Mouse (Mus musculus) hindbrain, embryonic 14.5 days (tissue): Measurements from ENCODE around the gene Tent5b. TPM values are rescaled to one million over a fixed set of nuclear protein-coding genes. Genes with fewer than 3 reads are reported as not detected.

Experiments used
- ATAC-seq: fragments of 200-750 bp; cut with Nextera tagmentation; 2 replicates; pipeline ENCODE4 v1.8.0; 2017; ENCODE audit warnings: moderate number of reproducible peaks, mild to moderate bottlenecking, moderate TSS enrichment, moderate library complexity; ENCODE audit not compliant: low FRiP score
- DNase-seq: peaks from one replicate; pipeline ENCODE4 v3.0.0-alpha.2; 2015; ENCODE audit warnings: low spot score
- H3K27ac ChIP-seq: fragments of 300-500 bp; sonication (generic); 2 replicates; pipeline ENCODE4 v1.5.1; 2014; ENCODE audit warnings: mild to moderate bottlenecking, moderate library complexity
- H3K27me3 ChIP-seq: fragments of 300-500 bp; sonication (generic); 2 replicates; pipeline ENCODE4 v1.6.1; 2014; ENCODE audit warnings: mild to moderate bottlenecking, low read length, mixed read lengths; ENCODE audit not compliant: control insufficient read depth, insufficient read depth
- H3K36me3 ChIP-seq: fragments of 300-500 bp; sonication (generic); replicated peaks from 2 replicates; pipeline ENCODE4 v1.6.1; 2014; ENCODE audit not compliant: control insufficient read depth, insufficient read depth
- H3K4me1 ChIP-seq: fragments of 300-500 bp; sonication (generic); replicated peaks from 2 replicates; pipeline ENCODE4 v1.6.1; 2014; ENCODE audit warnings: antibody characterized with exemption, low read length, mixed read lengths; ENCODE audit not compliant: control insufficient read depth, insufficient read depth
- H3K4me2 ChIP-seq: fragments of 300-500 bp; sonication (generic); replicated peaks from 2 replicates; pipeline ENCODE4 v1.6.1; 2014; ENCODE audit warnings: mild to moderate bottlenecking, moderate library complexity
- H3K4me3 ChIP-seq: fragments of 300-500 bp; sonication (generic); replicated peaks from 2 replicates; pipeline ENCODE4 v1.5.1; 2014; ENCODE audit warnings: mild to moderate bottlenecking, low read length
- H3K9ac ChIP-seq: fragments of 300-500 bp; sonication (generic); 2 replicates; pipeline ENCODE4 v1.6.1; 2014
- H3K9me3 ChIP-seq: fragments of 300-500 bp; sonication (generic); 2 replicates; pipeline ENCODE4 v1.6.1; 2016; ENCODE audit warnings: low read length; ENCODE audit not compliant: control insufficient read depth
- WGBS: fragments of 180-500 bp; shearing (Covaris S2); extraction: QIAGEN DNeasy Blood & Tissue Kit; methylation state at CpG from one replicate; pipeline ENCODE4 v1.1.7; 2014; 5-methylcytosine and 5-hydroxymethylcytosine counted together
- polyA plus RNA-seq: library from polyadenylated mRNA; unstranded; fragments of >200 nt; fragmentation: Nextera tagmentation; extraction: Ambion mirVana; gene quantifications from 2 replicates; pipeline ENCODE4 v1.2.1, GENCODE M21; 2014

The Tent5b gene
- polyA plus RNA-seq, 1 experiment from 2014 or later, result 0.16 TPM

DNA sequence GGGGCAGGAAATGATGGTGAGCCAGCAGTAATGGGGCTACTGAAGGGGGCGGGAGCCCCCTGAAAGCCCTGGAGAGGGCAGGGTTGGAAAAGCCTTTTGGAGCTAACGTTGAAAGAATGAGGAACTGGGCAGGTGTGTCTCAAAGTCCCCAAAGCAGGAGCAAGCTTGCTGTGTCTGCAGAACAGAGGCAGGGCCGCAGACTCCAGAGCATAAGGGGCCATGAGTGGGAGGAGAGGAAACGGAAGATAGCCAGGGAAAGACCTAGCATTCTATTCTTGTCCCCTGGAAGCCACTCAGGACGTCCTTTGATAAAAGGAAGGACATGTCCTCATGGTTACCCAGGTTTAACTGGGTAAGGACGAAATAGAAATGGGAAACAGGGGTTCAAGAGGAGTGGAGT, 16.7 kb upstream of the Tent5b start:
- no peak for ATAC-seq
- H3K4me2 ChIP-seq, result no peak overlapping the region
- no peaks in the 10 kb centered on the region for H3K9me3 ChIP-seq
- H3K27me3 ChIP-seq, result no peaks in the 10 kb centered on the region
- no peak for DNase-seq
- H3K36me3 ChIP-seq, result no peaks in the 10 kb centered on the region
- H3K4me1 ChIP-seq, result peaks cover 3% of the 10 kb centered on the region; the same call in 1 of the 2 replicates
- H3K27ac ChIP-seq, result no peak overlapping the region
- 67% methylated on average over 6 of the region's 6 CpGs for WGBS
- no peak overlapping the region for H3K4me3 ChIP-seq
- no peak overlapping the region for H3K9ac ChIP-seq

- ATAC-seq, result peak; percentile 34; the same call in 1 of the 2 replicates
These were observed 11.9 kb upstream of the Tent5b start for GRCm38 (mm10) chr4:133468080-133468479.

GRCm38 (mm10) chr4:133469122-133469521, 10.8 kb upstream of the Tent5b start:
- 20% methylated on average over 12 of the region's 12 CpGs for WGBS
- Histone ChIP-seq H3K9me3 (no peaks in the 10 kb centered on the region), H3K27me3 (peaks cover 15% of the 10 kb centered on the region), H3K4me3 (no peak overlapping the region), H3K4me1 (peaks cover 5% of the 10 kb centered on the region; the same call in 1 of the 2 replicates), H3K27ac (no peak overlapping the region), H3K9ac (no peak overlapping the region), H3K36me3 (no peaks in the 10 kb centered on the region), H3K4me2 (peak overlapping the region; percentile 93; the same call in 1 of the 2 replicates)
- no peak for ATAC-seq
- DNase-seq, result no peak

More at GRCm38 (mm10) chr4:133468080-133468479, 11.9 kb upstream of the Tent5b start:
- Histone ChIP-seq H3K4me2 (peak overlapping the region; percentile 93), H3K9me3 (no peaks in the 10 kb centered on the region), H3K9ac (peak overlapping the region; percentile 48), H3K27me3 (peaks cover 15% of the 10 kb centered on the region), H3K4me1 (peaks cover 5% of the 10 kb centered on the region; the same call in 1 of the 2 replicates), H3K36me3 (no peaks in the 10 kb centered on the region), H3K27ac (no peak overlapping the region), H3K4me3 (peak overlapping the region; percentile 40)
- peak; percentile 67 for DNase-seq
- under 1% methylated on average over 27 of the region's 27 CpGs for WGBS

- DNase-seq, result no peak
- peaks cover 15% of the 10 kb centered on the region for H3K27me3 ChIP-seq
- H3K36me3 ChIP-seq, result no peaks in the 10 kb centered on the region
- H3K27ac ChIP-seq, result no peak overlapping the region
- H3K4me1 ChIP-seq, result peaks cover 5% of the 10 kb centered on the region; the same call in 1 of the 2 replicates
- H3K9me3 ChIP-seq, result no peaks in the 10 kb centered on the region
- no peak overlapping the region for H3K9ac ChIP-seq
- ATAC-seq, result no peak
- 78% methylated on average over 7 of the region's 7 CpGs for WGBS
- H3K4me3 ChIP-seq, result no peak overlapping the region
- H3K4me2 ChIP-seq, result no peak overlapping the region
These were observed 8.7 kb upstream of the Tent5b start for GRCm38 (mm10) chr4:133471135-133471821.

GRCm38 (mm10) chr4:133473833-133474232, 6.1 kb upstream of the Tent5b start:
- no peak overlapping the region for H3K27ac ChIP-seq
- WGBS, result 69% methylated on average over 2 of the region's 2 CpGs

GRCm38 (mm10) chr4:133480185-133480537, 229 bp downstream of the Tent5b start:
- H3K36me3 ChIP-seq, result no peaks in the 10 kb centered on the region
- H3K4me3 ChIP-seq, result peak overlapping the region; percentile 34
- peak overlapping the region; percentile 45; the same call in 1 of the 2 replicates for H3K9ac ChIP-seq
- H3K27ac ChIP-seq, result no peak overlapping the region
- no peaks in the 10 kb centered on the region for H3K4me1 ChIP-seq
- H3K27me3 ChIP-seq, result peaks cover 44% of the 10 kb centered on the region
- no peaks in the 10 kb centered on the region for H3K9me3 ChIP-seq
- H3K4me2 ChIP-seq, result peak overlapping the region; percentile 39
- DNase-seq (no peak), ATAC-seq (no peak)
- 5% methylated on average over 34 of the region's 34 CpGs for WGBS

More at GRCm38 (mm10) chr4:133473833-133474232, 6.1 kb upstream of the Tent5b start:
- Histone ChIP-seq H3K4me3 (no peak overlapping the region), H3K36me3 (no peaks in the 10 kb centered on the region), H3K4me2 (no peak overlapping the region), H3K27me3 (peaks cover 21% of the 10 kb centered on the region), H3K4me1 (no peaks in the 10 kb centered on the region), H3K9me3 (no peaks in the 10 kb centered on the region), H3K9ac (no peak overlapping the region)
- no peak for ATAC-seq
- no peak for DNase-seq

- Histone ChIP-seq H3K27me3 (peaks cover 44% of the 10 kb centered on the region), H3K4me2 (no peak overlapping the region), H3K36me3 (no peaks in the 10 kb centered on the region), H3K4me1 (no peaks in the 10 kb centered on the region), H3K4me3 (no peak overlapping the region), H3K27ac (no peak overlapping the region), H3K9ac (no peak overlapping the region), H3K9me3 (no peaks in the 10 kb centered on the region)
- 53% methylated on average over 6 of the region's 6 CpGs for WGBS
- DNase-seq (no peak), ATAC-seq (no peak)
These were observed 822 bp downstream of the Tent5b start for GRCm38 (mm10) chr4:133480754-133481153.

GRCm38 (mm10) chr4:133481488-133481887, 1.6 kb downstream of the Tent5b start:
- no peak for DNase-seq
- no peak for ATAC-seq
- H3K4me1 ChIP-seq, result no peaks in the 10 kb centered on the region
- no peak overlapping the region for H3K27ac ChIP-seq
- no peaks in the 10 kb centered on the region for H3K9me3 ChIP-seq
- H3K27me3 ChIP-seq, result peaks cover 43% of the 10 kb centered on the region
- no peaks in the 10 kb centered on the region for H3K36me3 ChIP-seq
- no peak overlapping the region for H3K9ac ChIP-seq
- no peak overlapping the region for H3K4me3 ChIP-seq
- no peak overlapping the region for H3K4me2 ChIP-seq
- WGBS, result 39% methylated on average over 4 of the region's 4 CpGs

DNA sequence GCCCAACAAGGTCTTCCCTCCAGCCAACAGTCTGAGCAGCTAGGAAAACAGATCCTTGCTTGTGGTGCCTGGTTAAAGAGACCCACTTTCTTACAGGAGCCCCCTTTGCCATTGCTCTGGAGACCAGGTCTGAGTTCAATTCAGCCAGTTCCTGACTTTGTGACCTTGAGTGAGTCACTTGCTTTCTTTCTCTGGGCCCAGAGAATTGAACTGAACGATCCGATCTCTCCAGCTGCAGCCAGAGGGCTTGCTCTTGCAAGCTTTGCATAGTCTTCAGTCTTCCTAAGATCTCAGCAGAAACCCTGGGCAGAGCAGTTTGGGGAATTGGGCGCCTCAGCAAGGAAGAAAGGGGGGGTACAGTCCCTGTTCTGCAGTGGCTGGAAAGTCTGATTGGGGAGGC, 2.5 kb downstream of the Tent5b start:
- 77% methylated on average over 3 of the region's 3 CpGs for WGBS
- no peak overlapping the region for H3K4me2 ChIP-seq
- H3K27me3 ChIP-seq, result peaks cover 36% of the 10 kb centered on the region
- DNase-seq (no peak), ATAC-seq (no peak)
- H3K27ac ChIP-seq, result no peak overlapping the region
- no peaks in the 10 kb centered on the region for H3K36me3 ChIP-seq
- no peaks in the 10 kb centered on the region for H3K4me1 ChIP-seq
- no peak overlapping the region for H3K4me3 ChIP-seq
- no peak overlapping the region for H3K9ac ChIP-seq
- no peaks in the 10 kb centered on the region for H3K9me3 ChIP-seq
